Mouse (Mus musculus) myocyte (in vitro differentiated cells): Measurements from ENCODE around the gene Keg1. TPM values are rescaled to one million over a fixed set of nuclear protein-coding genes. Genes with fewer than 3 reads are reported as not detected.
"Not testable (repeated sequence)": the region's sequence is repeated elsewhere in the genome, so short reads cannot be mapped to it uniquely, and the experiment has no call there.

Experiments used
- H3K27me3 ChIP-seq: one replicate; pipeline ENCODE4 v1.6.1; 2011; ENCODE audit not compliant: control insufficient read depth, insufficient read depth, insufficient read length
- H3K36me3 ChIP-seq: one replicate; pipeline ENCODE4 v1.6.1; 2011; ENCODE audit not compliant: control insufficient read depth, insufficient read depth
- H3K4me2 ChIP-seq: one replicate; pipeline ENCODE4 v1.6.1; 2011; ENCODE audit warnings: low read depth, control low read depth
- H3K4me3 ChIP-seq: one replicate; pipeline ENCODE4 v1.5.1; 2011; ENCODE audit warnings: mild to moderate bottlenecking, control low read depth, moderate library complexity
- H3K79me2 ChIP-seq: one replicate; pipeline ENCODE4 v1.6.1; 2011; ENCODE audit not compliant: control insufficient read depth, insufficient read depth
- H3ac ChIP-seq: one replicate; pipeline ENCODE4 v1.6.1; 2011; ENCODE audit not compliant: control insufficient read depth, insufficient read length
- CEBPB ChIP-seq: IDR thresholded peaks from 2 replicates; pipeline ENCODE4 v1.6.1; 2011; ENCODE audit warnings: mild to moderate bottlenecking, moderate library complexity; ENCODE audit not compliant: poor library complexity, insufficient read depth, severe bottlenecking
- E2F4 ChIP-seq: IDR thresholded peaks from one replicate; pipeline ENCODE4 v1.6.1; 2011; ENCODE audit warnings: mild to moderate bottlenecking, control low read depth, moderate library complexity; ENCODE audit not compliant: insufficient read depth
- MAX ChIP-seq: IDR thresholded peaks from one replicate; pipeline ENCODE4 v1.6.1; 2011; ENCODE audit warnings: low read depth, mild to moderate bottlenecking, control low read depth
- MYOD1 ChIP-seq, 3 experiments: IDR thresholded peaks; one replicate each; pipeline ENCODE4 v1.6.1; 2011; ENCODE audit warnings: control low read depth in 2 of 3, low read depth in 2 of 3, mild to moderate bottlenecking in 2 of 3, moderate library complexity in 1 of 3; ENCODE audit not compliant: insufficient read length in 2 of 3, control insufficient read depth in 1 of 3
- MYOG ChIP-seq, 3 experiments: IDR thresholded peaks; one replicate each; pipeline ENCODE4 v1.6.1; 2011; ENCODE audit warnings: control low read depth in 2 of 3, low read depth in 2 of 3, mild to moderate bottlenecking in 2 of 3; ENCODE audit not compliant: insufficient read length in 2 of 3, control insufficient read depth in 1 of 3, insufficient read depth in 1 of 3
- POLR2A ChIP-seq: IDR thresholded peaks from one replicate; pipeline ENCODE4 v1.6.1; 2011; ENCODE audit warnings: low read depth, mild to moderate bottlenecking, control low read depth, moderate library complexity; ENCODE audit not compliant: insufficient read length
- POLR2AphosphoS2 ChIP-seq: IDR thresholded peaks from one replicate; pipeline ENCODE4 v1.6.1; 2011; ENCODE audit warnings: low read depth, control low read depth; ENCODE audit not compliant: insufficient read length
- REST ChIP-seq: IDR thresholded peaks from one replicate; pipeline ENCODE4 v1.6.1; 2011; ENCODE audit warnings: mild to moderate bottlenecking, control low read depth, moderate library complexity; ENCODE audit not compliant: insufficient read depth, insufficient read length
- SRF ChIP-seq: IDR thresholded peaks from one replicate; pipeline ENCODE4 v1.6.1; 2011; ENCODE audit warnings: low read depth; ENCODE audit not compliant: control insufficient read depth, insufficient read length
- TCF12 ChIP-seq: IDR thresholded peaks from one replicate; pipeline ENCODE4 v1.6.1; 2011; ENCODE audit warnings: mild to moderate bottlenecking, control low read depth; ENCODE audit not compliant: poor library complexity, insufficient read depth, severe bottlenecking
- TCF3 ChIP-seq: IDR thresholded peaks from one replicate; pipeline ENCODE4 v1.6.1; 2011; ENCODE audit warnings: low read depth, control low read depth; ENCODE audit not compliant: insufficient read length
- USF1 ChIP-seq: IDR thresholded peaks from one replicate; pipeline ENCODE4 v1.6.1; 2011; ENCODE audit warnings: low read depth, mild to moderate bottlenecking, control low read depth, moderate library complexity
- polyA plus RNA-seq: library from polyadenylated mRNA; unstranded; fragments of >200 nt; fragmentation: generic; extraction: Trizol; gene quantifications from one replicate; pipeline ENCODE4 v1.2.1, GENCODE M21; 2012; ENCODE audit warnings: missing spikeins

Keg1 gene
- not detected for polyA plus RNA-seq

DNA sequence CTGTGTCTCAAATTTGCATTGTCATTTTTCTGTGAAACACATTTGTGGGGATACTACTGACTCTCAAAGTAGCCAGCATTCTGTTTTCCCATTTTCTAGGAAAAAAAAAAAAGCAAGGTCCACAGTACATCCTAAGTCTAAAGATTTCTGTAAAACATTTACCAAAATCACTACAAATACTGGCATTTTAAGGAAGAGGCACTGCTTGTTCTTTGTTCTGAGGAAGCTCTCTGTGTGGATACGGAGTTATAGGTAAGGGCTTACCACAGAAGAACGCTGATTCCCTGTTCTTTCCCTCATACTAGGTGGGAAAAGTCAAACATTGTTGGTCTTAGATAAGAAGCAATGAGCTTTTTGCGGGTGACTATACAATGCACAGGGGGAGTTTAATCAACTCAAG lies at the start of gene Keg1:
Gene Keg1 (plus strand): TSS at position 197 of the 400 bp plus-strand sequence.
- TF ChIP-seq REST (no peak), SRF (no peak), POLR2AphosphoS2 (no peak), MAX (no peak), MYOG (IDR thresholded peaks at IDR 0.05; ENCODE audit: control insufficient read depth in 1 of 3, insufficient read depth in 1 of 3, insufficient read length in 2 of 3, low read depth in 2 of 3) (no peak), TCF3 (no peak), TCF12 (no peak), CEBPB (no peak), E2F4 (no peak), POLR2A (no peak), USF1 (no peak), MYOD1 (IDR thresholded peaks at IDR 0.05; ENCODE audit: control insufficient read depth in 1 of 3, insufficient read length in 2 of 3, low read depth in 2 of 3) (no peak)

DNA sequence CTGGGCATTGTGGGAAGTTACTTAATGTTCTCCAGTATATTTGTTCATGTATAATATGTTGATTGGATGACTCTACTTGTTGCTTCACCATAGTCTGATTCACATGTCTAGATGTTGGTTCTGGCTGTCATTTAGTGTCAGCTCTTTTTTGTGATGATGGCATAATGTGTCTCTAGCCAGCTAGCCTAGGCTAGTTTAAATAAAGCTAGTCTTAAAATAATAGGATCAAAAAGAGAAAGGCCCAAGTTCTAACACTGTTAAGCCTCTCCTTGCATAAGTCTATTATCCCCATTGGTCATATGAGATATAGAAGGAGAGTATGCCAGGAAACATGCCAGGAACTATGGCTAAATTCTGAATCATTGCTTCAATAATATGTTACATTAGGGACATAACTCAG lies 46.1 kb upstream of the Keg1 start:
- Histone ChIP-seq H3K27me3 (no peaks in the 10 kb centered on the region), H3K4me3 (no peak overlapping the region), H3ac (no peak overlapping the region), H3K79me2 (no peaks in the 10 kb centered on the region), H3K4me2 (no peak overlapping the region), H3K36me3 (no peaks in the 10 kb centered on the region)
- TF ChIP-seq SRF: no peak

More for the DNA sequence above, at the start of gene Keg1:
- H3K27me3 ChIP-seq: no peaks in the 10 kb centered on the region
- no peak within 1 kb of the TSS for H3ac ChIP-seq
- H3K4me2 ChIP-seq: no peak within 1 kb of the TSS
- H3K4me3 ChIP-seq: no peak within 1 kb of the TSS
- no peaks in the 10 kb centered on the region for H3K79me2 ChIP-seq
- H3K36me3 ChIP-seq: no peaks in the 10 kb centered on the region

DNA sequence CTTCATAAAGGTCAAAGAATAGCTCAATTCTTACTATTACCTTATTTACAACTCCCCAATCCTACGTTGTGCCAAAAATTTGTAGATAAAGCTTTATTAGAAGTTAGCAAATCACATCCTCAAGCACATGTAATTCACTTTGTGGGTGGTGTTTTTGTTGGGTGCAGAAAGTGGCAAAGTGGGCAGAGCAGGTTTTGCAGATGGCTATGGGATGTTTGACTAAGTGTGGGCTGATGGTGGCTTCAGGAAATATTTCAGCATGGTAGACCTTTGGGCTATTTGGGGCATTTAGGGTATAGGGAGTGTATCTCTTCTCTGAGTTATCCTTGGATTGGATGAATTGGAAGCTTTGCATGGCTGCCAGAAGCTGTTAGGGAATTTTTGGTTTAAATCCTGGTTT lies 29.4 kb upstream of the Keg1 start:
- Histone ChIP-seq H3K36me3 (no peaks in the 10 kb centered on the region), H3K27me3 (no peaks in the 10 kb centered on the region), H3K4me2 (no peak overlapping the region), H3K4me3 (no peak overlapping the region), H3K79me2 (no peaks in the 10 kb centered on the region), H3ac (no peak overlapping the region)
- TF ChIP-seq CEBPB: no peak
- no peak for TF ChIP-seq POLR2AphosphoS2
- no peak for TF ChIP-seq POLR2A
- no peak for TF ChIP-seq E2F4
- TF ChIP-seq TCF12: no peak
- TF ChIP-seq SRF: no peak
- no peak for TF ChIP-seq MYOD1 (IDR thresholded peaks at IDR 0.05; ENCODE audit: control insufficient read depth in 1 of 3, insufficient read length in 2 of 3, low read depth in 2 of 3)
- TF ChIP-seq TCF3: no peak
- TF ChIP-seq MAX: no peak

DNA sequence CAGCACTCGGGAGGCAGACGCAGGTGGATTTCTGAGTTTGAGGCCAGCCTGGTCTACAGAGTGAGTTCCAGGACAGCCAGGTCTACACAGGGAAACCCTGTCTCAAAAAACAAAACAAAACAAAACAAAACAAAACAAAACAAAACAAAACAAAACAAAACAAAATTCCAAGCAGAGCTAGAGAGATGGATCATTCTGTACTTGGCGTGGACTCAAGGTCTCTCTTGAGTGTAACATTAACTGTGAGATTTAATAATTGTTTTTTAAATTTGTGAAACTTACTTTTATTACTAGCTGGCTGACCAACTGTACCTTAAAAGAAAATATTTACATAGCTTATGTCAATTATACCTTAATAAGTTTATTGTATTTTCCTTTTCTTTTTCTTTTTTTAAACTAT lies 27.0 kb upstream of the Keg1 start:
- H3K27me3 ChIP-seq, H3K4me2 ChIP-seq, H3K4me3 ChIP-seq, H3K79me2 ChIP-seq, H3K36me3 ChIP-seq, H3ac ChIP-seq: not testable (repeated sequence)

DNA sequence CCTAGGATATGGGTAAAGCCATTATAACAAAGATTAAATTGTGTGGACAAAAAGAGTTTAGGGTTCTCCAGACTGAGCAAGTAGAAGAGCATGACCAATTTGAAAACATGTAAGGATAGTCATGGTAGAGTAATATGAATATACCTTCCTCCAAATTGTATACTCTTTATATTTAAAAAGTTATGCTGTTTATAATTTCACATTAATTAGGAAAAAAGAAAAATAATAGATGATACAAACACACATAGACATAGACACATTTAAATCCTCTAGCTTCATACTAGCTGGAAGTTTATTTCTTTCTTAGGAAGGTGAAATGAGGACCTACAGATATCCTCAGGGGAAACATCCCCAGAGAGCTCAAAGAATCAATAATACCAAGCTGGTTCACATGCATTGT lies 25.4 kb upstream of the Keg1 start, which contains the start of gene Olfr1442:
Gene Olfr1442 (plus strand): TSS at position 301 of the 400 bp plus-strand sequence.
- H3K4me3 ChIP-seq: no peak within 1 kb of the TSS
- no peaks in the 10 kb centered on the region for H3K36me3 ChIP-seq
- no peak within 1 kb of the TSS for H3K4me2 ChIP-seq
- H3K27me3 ChIP-seq: no peaks in the 10 kb centered on the region
- H3K79me2 ChIP-seq: no peaks in the 10 kb centered on the region
- H3ac ChIP-seq: no peak within 1 kb of the TSS
- no peak for TF ChIP-seq CEBPB
- no peak for TF ChIP-seq REST
- TF ChIP-seq TCF3: no peak
- no peak for TF ChIP-seq MYOG (IDR thresholded peaks at IDR 0.05; ENCODE audit: control insufficient read depth in 1 of 3, insufficient read depth in 1 of 3, insufficient read length in 2 of 3, low read depth in 2 of 3)
- TF ChIP-seq TCF12: no peak
- no peak for TF ChIP-seq MAX
- no peak for TF ChIP-seq POLR2AphosphoS2

DNA sequence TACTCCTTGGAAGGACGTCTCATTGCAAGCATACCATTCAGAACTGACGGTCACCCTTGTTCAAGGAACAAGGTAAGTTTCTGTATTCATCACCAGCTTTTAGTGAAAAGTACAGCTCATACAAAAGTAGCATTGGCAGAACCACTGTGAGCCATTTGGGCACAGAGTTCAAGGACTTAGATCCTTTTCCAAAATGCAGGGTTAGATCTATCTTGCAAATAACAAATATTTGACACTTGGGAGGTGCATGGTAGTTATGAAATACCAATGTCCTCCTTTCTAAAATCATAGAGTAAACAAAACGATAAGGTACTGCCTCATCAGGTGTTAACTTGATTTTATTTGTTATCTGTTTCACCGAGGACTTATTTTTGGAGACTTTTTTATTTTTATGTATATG lies 24.5 kb upstream of the Keg1 start:
- no peak for TF ChIP-seq SRF
- TF ChIP-seq MYOG (IDR thresholded peaks at IDR 0.05; ENCODE audit: control insufficient read depth in 1 of 3, insufficient read depth in 1 of 3, insufficient read length in 2 of 3, low read depth in 2 of 3): no peak
- TF ChIP-seq MYOD1 (IDR thresholded peaks at IDR 0.05; ENCODE audit: control insufficient read depth in 1 of 3, insufficient read length in 2 of 3, low read depth in 2 of 3): no peak
- TF ChIP-seq TCF3: no peak
- TF ChIP-seq POLR2AphosphoS2: no peak
- no peak for TF ChIP-seq POLR2A
- no peak for TF ChIP-seq MAX
- TF ChIP-seq CEBPB: no peak

More for the DNA sequence above, 24.5 kb upstream of the Keg1 start:
- no peaks in the 10 kb centered on the region for H3K36me3 ChIP-seq
- no peak overlapping the region for H3K4me3 ChIP-seq
- H3K27me3 ChIP-seq: no peaks in the 10 kb centered on the region
- no peaks in the 10 kb centered on the region for H3K79me2 ChIP-seq
- H3K4me2 ChIP-seq: no peak overlapping the region
- no peak overlapping the region for H3ac ChIP-seq
